Mouse (Mus musculus): ENCODE data around the gene Efnb3. TPM values are rescaled to one million over a fixed set of nuclear protein-coding genes. Genes with fewer than 3 reads are reported as not detected.
A peak's percentile ranks its signal among the peaks of the same experiment; 100 is the strongest.

The Efnb3 gene
- polyA plus RNA-seq, 1 experiment: 3.9 TPM

GRCm38 (mm10) chr11:69527098-69528030 lies 32.6 kb downstream of the Efnb3 start:
- no peak for TF ChIP-seq CTCF (IDR thresholded peaks at IDR 0.05; ENCODE audit: low read depth, low read length)
- no peak for TF ChIP-seq POLR2A (IDR thresholded peaks at IDR 0.05; ENCODE audit: insufficient read depth, low read length)
- TF ChIP-seq EP300 (IDR thresholded peaks at IDR 0.05; ENCODE audit: insufficient read depth, low read depth, low read length): no peak
- Histone ChIP-seq H3K9me3 (replicated peaks; ENCODE audit: control insufficient read depth, insufficient read depth, low read length, poor library complexity, severe bottlenecking) (no peaks in the 10 kb centered on the region), H3K4me3 (ENCODE audit: low read depth, low read length) (peak overlapping the region; percentile 17; the same call in 1 of the 2 replicates), H3K36me3 (ENCODE audit: control insufficient read depth, insufficient read depth, low read length, poor library complexity, severe bottlenecking) (no peaks in the 10 kb centered on the region), H3K27me3 (ENCODE audit: control insufficient read depth, insufficient read depth, low read length, poor library complexity, severe bottlenecking) (no peaks in the 10 kb centered on the region), H3K4me1 (ENCODE audit: control insufficient read depth, insufficient read depth, low read length) (no peaks in the 10 kb centered on the region), H3K27ac (ENCODE audit: insufficient read depth, low read length) (no peak overlapping the region), H3K9ac (ENCODE audit: low read depth, poor library complexity, severe bottlenecking) (0 out of 2 replicates have a peak overlapping the region, but pooled peaks have one; percentile 24)

DNA sequence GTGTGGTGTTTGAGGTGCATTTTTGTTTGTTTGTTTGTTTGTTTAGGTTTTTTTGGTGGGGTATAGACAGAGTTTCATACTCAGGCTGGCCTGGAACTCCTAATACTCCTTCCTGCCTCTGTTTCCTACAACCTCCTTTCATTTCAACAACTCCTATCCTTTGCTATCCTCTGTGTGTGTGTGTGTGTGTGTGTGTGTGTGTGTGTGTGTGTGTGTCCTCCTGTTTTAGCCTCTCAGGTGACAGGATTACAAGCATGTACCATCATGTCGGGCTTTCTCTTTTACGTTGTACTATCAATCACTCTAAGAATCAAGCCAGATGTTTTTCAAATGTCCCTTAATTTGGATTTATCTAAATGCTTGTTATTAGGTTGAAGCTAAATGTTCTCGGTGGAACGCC lies 33.4 kb downstream of the Efnb3 start:
- H3K36me3 ChIP-seq (ENCODE audit: control insufficient read depth, insufficient read depth, low read length, poor library complexity, severe bottlenecking): no peaks in the 10 kb centered on the region
- H3K9ac ChIP-seq (ENCODE audit: low read depth, poor library complexity, severe bottlenecking): 0 out of 2 replicates have a peak overlapping the region, but pooled peaks have one; percentile 24
- H3K27me3 ChIP-seq (ENCODE audit: control insufficient read depth, insufficient read depth, low read length, poor library complexity, severe bottlenecking): no peaks in the 10 kb centered on the region
- no peak for TF ChIP-seq POLR2A (IDR thresholded peaks at IDR 0.05; ENCODE audit: insufficient read depth, low read length)
- TF ChIP-seq EP300 (IDR thresholded peaks at IDR 0.05; ENCODE audit: insufficient read depth, low read depth, low read length): no peak
- no peak for TF ChIP-seq CTCF (IDR thresholded peaks at IDR 0.05; ENCODE audit: low read depth, low read length)
- H3K4me3 ChIP-seq (ENCODE audit: low read depth, low read length): no peak overlapping the region
- no peaks in the 10 kb centered on the region for H3K9me3 ChIP-seq (replicated peaks; ENCODE audit: control insufficient read depth, insufficient read depth, low read length, poor library complexity, severe bottlenecking)
- H3K27ac ChIP-seq (ENCODE audit: insufficient read depth, low read length): no peak overlapping the region
- H3K4me1 ChIP-seq (ENCODE audit: control insufficient read depth, insufficient read depth, low read length): no peaks in the 10 kb centered on the region

DNA sequence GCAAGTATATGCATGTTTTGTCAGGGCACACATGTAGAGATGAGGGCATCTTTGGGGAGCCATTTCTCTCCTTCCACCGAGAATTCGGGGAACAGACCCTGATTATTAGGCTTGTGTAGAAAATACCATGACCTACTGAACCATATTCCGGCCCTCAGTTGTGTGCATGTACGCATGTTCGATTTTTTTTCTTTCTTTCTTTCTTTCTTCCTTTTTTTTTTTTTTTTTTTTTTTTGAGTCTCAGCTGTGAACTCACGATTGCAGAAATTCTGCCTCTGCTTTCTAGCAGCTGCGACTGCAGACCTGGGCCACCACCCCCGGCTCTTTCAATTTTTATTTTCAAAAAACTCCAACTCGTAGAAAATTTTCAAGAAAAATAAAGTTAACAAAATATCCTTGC lies 34.3 kb downstream of the Efnb3 start:
- H3K27ac ChIP-seq (ENCODE audit: insufficient read depth, low read length): no peak overlapping the region
- no peak overlapping the region for H3K4me3 ChIP-seq (ENCODE audit: low read depth, low read length)
- no peak overlapping the region for H3K9ac ChIP-seq (ENCODE audit: low read depth, poor library complexity, severe bottlenecking)
- H3K36me3 ChIP-seq (ENCODE audit: control insufficient read depth, insufficient read depth, low read length, poor library complexity, severe bottlenecking): no peaks in the 10 kb centered on the region
- TF ChIP-seq EP300 (IDR thresholded peaks at IDR 0.05; ENCODE audit: insufficient read depth, low read depth, low read length) (no peak), CTCF (IDR thresholded peaks at IDR 0.05; ENCODE audit: low read depth, low read length) (no peak), POLR2A (IDR thresholded peaks at IDR 0.05; ENCODE audit: insufficient read depth, low read length) (no peak)
- H3K9me3 ChIP-seq (replicated peaks; ENCODE audit: control insufficient read depth, insufficient read depth, low read length, poor library complexity, severe bottlenecking): no peaks in the 10 kb centered on the region
- no peaks in the 10 kb centered on the region for H3K4me1 ChIP-seq (ENCODE audit: control insufficient read depth, insufficient read depth, low read length)
- no peaks in the 10 kb centered on the region for H3K27me3 ChIP-seq (ENCODE audit: control insufficient read depth, insufficient read depth, low read length, poor library complexity, severe bottlenecking)

- no peaks in the 10 kb centered on the region for H3K36me3 ChIP-seq (ENCODE audit: control insufficient read depth, insufficient read depth, low read length, poor library complexity, severe bottlenecking)
- no peaks in the 10 kb centered on the region for H3K27me3 ChIP-seq (ENCODE audit: control insufficient read depth, insufficient read depth, low read length, poor library complexity, severe bottlenecking)
- no peak overlapping the region for H3K27ac ChIP-seq (ENCODE audit: insufficient read depth, low read length)
- H3K9ac ChIP-seq (ENCODE audit: low read depth, poor library complexity, severe bottlenecking): no peak overlapping the region
- no peaks in the 10 kb centered on the region for H3K4me1 ChIP-seq (ENCODE audit: control insufficient read depth, insufficient read depth, low read length)
- no peak overlapping the region for H3K4me3 ChIP-seq (ENCODE audit: low read depth, low read length)
- H3K9me3 ChIP-seq (replicated peaks; ENCODE audit: control insufficient read depth, insufficient read depth, low read length, poor library complexity, severe bottlenecking): no peaks in the 10 kb centered on the region
- TF ChIP-seq CTCF (IDR thresholded peaks at IDR 0.05; ENCODE audit: low read depth, low read length): no peak
- TF ChIP-seq POLR2A (IDR thresholded peaks at IDR 0.05; ENCODE audit: insufficient read depth, low read length): no peak
- TF ChIP-seq EP300 (IDR thresholded peaks at IDR 0.05; ENCODE audit: insufficient read depth, low read depth, low read length): no peak
Measured at GRCm38 (mm10) chr11:69523651-69524050, 36.4 kb downstream of the Efnb3 start.

- Histone ChIP-seq H3K9me3 (replicated peaks; ENCODE audit: control insufficient read depth, insufficient read depth, low read length, poor library complexity, severe bottlenecking) (no peaks in the 10 kb centered on the region), H3K4me1 (ENCODE audit: control insufficient read depth, insufficient read depth, low read length) (no peaks in the 10 kb centered on the region), H3K4me3 (ENCODE audit: low read depth, low read length) (no peak overlapping the region), H3K27ac (ENCODE audit: insufficient read depth, low read length) (no peak overlapping the region), H3K9ac (ENCODE audit: low read depth, poor library complexity, severe bottlenecking) (no peak overlapping the region), H3K27me3 (ENCODE audit: control insufficient read depth, insufficient read depth, low read length, poor library complexity, severe bottlenecking) (no peaks in the 10 kb centered on the region), H3K36me3 (ENCODE audit: control insufficient read depth, insufficient read depth, low read length, poor library complexity, severe bottlenecking) (no peaks in the 10 kb centered on the region)
- no peak for TF ChIP-seq CTCF (IDR thresholded peaks at IDR 0.05; ENCODE audit: low read depth, low read length)
- TF ChIP-seq EP300 (IDR thresholded peaks at IDR 0.05; ENCODE audit: insufficient read depth, low read depth, low read length): no peak
- no peak for TF ChIP-seq POLR2A (IDR thresholded peaks at IDR 0.05; ENCODE audit: insufficient read depth, low read length)
Measured at GRCm38 (mm10) chr11:69521526-69522149, 38.4 kb downstream of the Efnb3 start.

DNA sequence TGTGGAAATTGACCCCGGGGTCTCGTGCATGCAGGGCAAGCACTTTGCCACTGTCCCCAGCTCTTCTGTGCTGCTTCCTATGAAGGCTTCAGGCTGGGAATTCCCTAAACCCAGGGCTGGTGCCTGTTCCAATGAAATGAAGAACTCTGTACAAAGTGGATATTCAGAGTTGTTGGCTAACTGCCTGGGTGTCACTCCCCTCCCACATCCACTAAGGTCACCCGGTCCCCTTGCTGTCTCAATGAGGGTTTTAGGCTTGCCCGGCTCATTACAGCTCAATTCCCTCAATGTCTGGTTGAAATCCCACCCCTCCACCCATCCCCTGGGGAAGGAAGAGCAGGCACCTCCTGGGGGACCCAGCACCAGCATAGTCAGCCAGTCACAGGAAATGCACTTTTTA lies 40.0 kb downstream of the Efnb3 start:
- Histone ChIP-seq H3K9me3 (replicated peaks; ENCODE audit: control insufficient read depth, insufficient read depth, low read length, poor library complexity, severe bottlenecking) (no peaks in the 10 kb centered on the region), H3K27me3 (ENCODE audit: control insufficient read depth, insufficient read depth, low read length, poor library complexity, severe bottlenecking) (no peaks in the 10 kb centered on the region), H3K4me3 (ENCODE audit: low read depth, low read length) (no peak overlapping the region), H3K4me1 (ENCODE audit: control insufficient read depth, insufficient read depth, low read length) (no peaks in the 10 kb centered on the region), H3K27ac (ENCODE audit: insufficient read depth, low read length) (no peak overlapping the region), H3K36me3 (ENCODE audit: control insufficient read depth, insufficient read depth, low read length, poor library complexity, severe bottlenecking) (no peaks in the 10 kb centered on the region), H3K9ac (ENCODE audit: low read depth, poor library complexity, severe bottlenecking) (no peak overlapping the region)
- TF ChIP-seq EP300 (IDR thresholded peaks at IDR 0.05; ENCODE audit: insufficient read depth, low read depth, low read length): no peak
- no peak for TF ChIP-seq POLR2A (IDR thresholded peaks at IDR 0.05; ENCODE audit: insufficient read depth, low read length)
- TF ChIP-seq CTCF (IDR thresholded peaks at IDR 0.05; ENCODE audit: low read depth, low read length): no peak

Measured in ES-Bruce4 (cell line).